Mouse (Mus musculus): ENCODE data around the gene Xntrpc.

DNA sequence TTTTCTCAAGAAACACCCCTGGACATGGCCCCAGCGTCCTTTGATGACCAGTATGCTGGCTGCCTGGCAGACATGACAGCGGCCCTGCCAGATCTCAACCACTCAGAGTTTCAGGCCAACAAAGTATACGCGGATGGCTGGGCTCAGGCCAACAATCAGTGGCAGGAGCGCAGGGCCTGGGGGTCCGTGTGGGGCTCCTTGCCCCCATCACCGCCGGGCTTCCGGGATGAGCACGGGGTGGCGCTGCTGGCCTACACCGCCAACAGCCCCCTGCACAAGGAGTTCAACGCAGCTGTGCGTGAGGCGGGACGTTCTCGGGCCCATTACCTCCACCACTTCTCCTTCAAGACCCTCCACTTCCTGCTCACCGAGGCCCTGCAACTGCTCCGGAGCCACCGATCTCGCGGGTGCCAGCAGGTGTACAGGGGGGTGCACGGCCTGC lies 41.2 kb downstream of the Xntrpc start:
- TF ChIP-seq CTCF (IDR thresholded peaks at IDR 0.05; ENCODE audit: extremely low read depth, insufficient read length, insufficient replicate concordance, low read depth, low read length) (no peak), POLR2A (IDR thresholded peaks at IDR 0.05; ENCODE audit: low read depth, low read length) (no peak)

Data from small intestine, adult 2 months (tissue).